Mouse (Mus musculus) gastrocnemius, postnatal 36 days (tissue): ENCODE results near the gene Llgl2. TPM values are rescaled to one million over a fixed set of nuclear protein-coding genes. Genes with fewer than 3 reads are reported as not detected.
"Not testable (repeated sequence)": the region's sequence is repeated elsewhere in the genome, so short reads cannot be mapped to it uniquely, and the experiment has no call there.

Source experiments
- DNase-seq, 2 experiments: peaks; one replicate each; pipeline ENCODE4 v3.0.0; 2022
- intact Hi-C: fragments of 180-260 bp; cut with DNase I; formaldehyde crosslinking; loops from one replicate; pipeline ENCODE4 v1.15.1; 2025
- total RNA-seq, 2 experiments: library from RNA; stranded (reverse); gene quantifications; 2 replicates each; pipeline ENCODE4 v1.2.3; 2021

Llgl2 gene
- total RNA-seq, 2 experiments from 2014 or later, result 6.5 to 9.9 TPM

- intact Hi-C loops, result no loop called here
- DNase-seq, result no peak
Measured at GRCm38 (mm10) chr11:115830550-115831325, 6.9 kb downstream of the Llgl2 start.

GRCm38 (mm10) chr11:115831518-115831917, 7.7 kb downstream of the Llgl2 start:
- DNase-seq, result no peak
- intact Hi-C loops, result no loop called here

DNA sequence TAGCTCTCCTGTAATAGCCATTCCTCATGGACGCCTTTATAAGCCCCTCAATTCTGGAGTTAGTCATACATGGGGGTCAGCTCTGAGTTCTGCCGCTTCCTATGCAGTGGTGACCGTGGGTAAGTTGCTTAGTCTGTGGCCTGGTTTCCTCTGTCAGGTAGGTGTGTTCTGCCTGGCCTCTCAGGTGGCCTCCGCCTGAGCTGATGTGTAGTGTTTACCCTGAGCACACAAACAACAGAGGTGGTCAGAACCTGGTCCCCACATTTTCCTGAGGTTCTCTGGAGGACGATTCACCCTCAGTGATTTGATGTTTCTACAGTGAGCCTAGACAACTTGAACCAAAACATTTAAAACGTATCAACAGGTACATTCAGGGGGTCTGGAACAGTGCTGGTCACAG, 8.2 kb downstream of the Llgl2 start:
- intact Hi-C loops, result no loop called here
- no peak for DNase-seq

GRCm38 (mm10) chr11:115832523-115832922, 8.7 kb downstream of the Llgl2 start:
- DNase-seq, result no peak
- intact Hi-C loops, result no loop called here

DNA sequence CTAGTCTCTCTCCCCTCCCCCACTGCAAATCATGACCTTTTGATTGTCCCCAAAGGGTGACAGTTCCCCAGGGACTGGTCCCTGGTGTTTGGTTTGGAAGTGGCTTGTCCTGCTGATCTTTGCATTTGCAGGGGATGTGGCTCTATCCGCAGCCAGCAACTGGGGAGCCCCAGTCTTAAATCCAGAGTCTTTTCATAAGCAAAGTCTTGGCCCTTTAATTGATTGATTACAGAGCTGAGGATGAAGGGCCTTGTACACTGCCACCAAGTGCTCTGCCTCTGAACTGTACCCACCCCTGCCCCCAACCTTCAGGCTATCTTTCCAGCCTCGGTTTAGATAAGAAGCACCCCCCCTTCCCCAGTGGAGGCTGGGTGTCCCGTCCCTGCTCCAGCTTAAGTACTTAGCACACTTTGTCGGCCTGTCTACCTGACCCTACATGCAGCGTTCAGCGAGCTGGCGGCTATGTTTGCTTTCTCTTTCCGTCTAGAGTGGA, 9.2 kb downstream of the Llgl2 start:
- no peak for DNase-seq
- intact Hi-C loops, result no loop called here

- intact Hi-C loops, result no loop called here
- no peak for DNase-seq
Measured at GRCm38 (mm10) chr11:115834033-115834432, 10.2 kb downstream of the Llgl2 start.

DNA sequence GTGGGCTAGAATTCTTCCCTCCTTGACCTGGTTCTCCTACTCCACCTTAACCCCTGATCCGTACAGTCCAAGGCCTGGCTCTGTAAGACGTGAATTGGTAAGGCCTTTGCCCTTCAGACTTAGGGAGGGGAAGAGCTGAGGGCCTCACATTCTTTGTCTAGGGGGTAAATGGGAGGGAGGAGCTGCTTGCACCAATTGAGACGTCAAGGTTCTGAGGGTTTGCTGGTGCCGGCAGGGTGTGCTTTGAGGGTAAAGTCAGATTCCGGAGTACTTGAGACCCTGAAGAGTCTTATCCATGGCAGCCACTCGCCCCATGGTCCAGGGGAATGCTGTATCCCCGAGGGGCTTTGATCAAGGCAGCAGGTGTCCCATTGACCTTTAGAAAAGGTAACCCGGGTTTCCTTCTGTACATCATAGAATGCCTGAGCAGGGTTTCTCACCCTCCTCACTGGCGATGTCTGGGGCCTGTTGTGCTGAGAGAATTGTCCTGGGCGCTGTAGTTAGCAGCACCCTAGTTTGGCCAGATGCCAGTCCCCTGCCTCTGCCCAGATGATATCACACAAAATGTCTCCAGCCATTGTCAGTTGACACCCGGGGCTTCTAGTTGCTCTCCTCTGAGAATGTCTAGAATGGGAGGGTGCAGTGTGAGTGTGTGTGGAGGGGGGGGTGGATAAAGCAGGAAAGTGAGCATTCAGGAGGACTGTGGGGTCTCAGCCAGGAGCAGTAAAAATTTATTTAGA, 13.0 kb downstream of the Llgl2 start:
- DNase-seq, result no peak
- intact Hi-C loops, result no loop called here

DNA sequence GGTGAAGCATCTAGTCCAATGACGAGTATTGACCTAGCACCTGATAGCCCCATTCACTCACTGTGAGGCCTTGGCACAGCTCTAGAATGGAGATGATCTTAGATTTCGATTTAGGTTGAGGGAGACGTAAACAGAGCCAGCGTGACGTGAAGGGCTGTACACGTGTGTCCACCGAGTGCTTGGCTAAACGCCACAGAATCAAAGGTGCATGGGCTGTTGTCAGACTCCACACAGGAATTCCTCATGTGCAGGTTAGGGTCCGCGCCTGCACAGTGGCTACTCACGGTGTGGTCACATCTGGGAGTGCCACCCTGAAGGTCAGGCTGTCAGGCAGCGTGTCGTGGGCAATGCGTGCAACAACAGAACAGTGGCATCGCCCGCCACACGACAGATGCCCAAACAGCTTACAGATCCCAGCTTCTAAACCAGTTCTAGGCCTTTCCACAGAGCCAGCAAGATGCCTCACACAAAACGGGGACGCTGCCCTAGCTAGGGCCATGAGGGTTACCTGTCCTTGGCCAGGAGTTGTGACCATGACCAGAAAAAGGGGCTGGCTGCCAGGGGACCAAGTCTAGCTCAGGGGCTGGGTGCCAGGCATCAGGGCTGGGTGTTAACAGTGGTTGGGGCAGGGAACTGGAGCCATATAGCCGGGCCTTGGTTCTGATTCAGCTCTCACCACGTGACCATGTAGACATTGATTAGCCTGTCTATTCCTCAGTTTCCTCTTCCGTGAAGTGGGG, 13.9 kb downstream of the Llgl2 start:
- intact Hi-C loops, result no loop called here

GRCm38 (mm10) chr11:115838895-115839311, 15.1 kb downstream of the Llgl2 start:
- DNase-seq, result no peak
- intact Hi-C loops, result no loop called here

More for the DNA sequence above, 13.9 kb downstream of the Llgl2 start:
- no peak for DNase-seq

GRCm38 (mm10) chr11:115839732-115840131, 15.9 kb downstream of the Llgl2 start:
- intact Hi-C loops, result no loop called here
- no peak for DNase-seq

DNA sequence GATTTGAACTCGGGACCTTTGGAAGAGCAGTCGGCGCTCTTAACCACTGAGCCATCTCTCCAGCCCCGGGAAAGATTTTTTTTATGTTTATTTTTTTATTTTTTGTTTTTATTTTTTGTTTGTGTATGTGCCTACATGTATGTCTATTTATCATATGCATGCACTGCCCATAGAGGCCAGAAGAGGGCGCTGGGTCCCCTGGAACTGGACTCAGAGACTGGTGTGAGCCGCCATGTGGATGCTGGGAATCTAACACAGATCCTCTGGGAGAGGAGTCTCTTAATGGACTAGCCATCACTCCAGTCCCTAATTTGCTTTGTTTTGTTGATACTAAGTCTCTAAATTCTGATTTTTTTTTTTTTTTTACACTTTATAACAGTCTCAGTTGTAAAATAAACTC, 17.2 kb downstream of the Llgl2 start:
- intact Hi-C loops, result no loop called here
- DNase-seq, result no peak

DNA sequence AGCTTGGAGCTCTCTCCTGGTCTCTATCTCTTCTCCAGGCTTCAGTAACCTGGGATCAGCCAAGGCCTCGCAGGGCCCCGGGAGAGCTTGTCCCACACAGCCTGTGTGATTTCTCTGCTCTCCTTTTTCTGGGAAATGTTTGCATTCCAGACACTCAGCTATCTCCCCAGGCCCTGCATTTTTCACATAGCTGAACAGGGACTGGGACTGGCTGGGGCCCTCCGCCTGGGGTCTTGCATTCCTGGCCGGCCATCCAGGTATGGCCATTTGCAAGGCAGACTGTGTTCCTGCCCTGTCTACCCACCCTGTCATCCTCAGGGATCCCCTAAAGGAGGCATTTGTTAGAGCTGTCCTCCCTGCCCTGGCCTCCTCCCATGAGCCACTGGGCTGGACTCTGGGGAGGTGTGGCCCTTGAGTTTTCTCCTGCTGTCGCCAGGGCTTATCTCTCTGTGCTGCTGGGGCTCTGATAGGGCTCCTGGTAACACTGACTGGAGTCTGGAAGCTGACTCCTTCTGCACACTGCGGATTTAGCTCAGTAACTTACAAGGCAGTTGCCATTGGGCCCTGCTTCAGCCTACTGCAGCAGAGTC, 18.2 kb downstream of the Llgl2 start:
- intact Hi-C loops, result no loop called here
- no peak for DNase-seq

- intact Hi-C loops, result no loop called here
Measured at GRCm38 (mm10) chr11:115843141-115843890, 19.5 kb downstream of the Llgl2 start.

GRCm38 (mm10) chr11:115843891-115844239, 20.0 kb downstream of the Llgl2 start:
- intact Hi-C loops, result no loop called here
- no peak for DNase-seq

More at GRCm38 (mm10) chr11:115843141-115843890, 19.5 kb downstream of the Llgl2 start:
- DNase-seq, result no peak

- intact Hi-C loops, result no loop called here
Measured at GRCm38 (mm10) chr11:115844240-115844639, 20.4 kb downstream of the Llgl2 start.

DNA sequence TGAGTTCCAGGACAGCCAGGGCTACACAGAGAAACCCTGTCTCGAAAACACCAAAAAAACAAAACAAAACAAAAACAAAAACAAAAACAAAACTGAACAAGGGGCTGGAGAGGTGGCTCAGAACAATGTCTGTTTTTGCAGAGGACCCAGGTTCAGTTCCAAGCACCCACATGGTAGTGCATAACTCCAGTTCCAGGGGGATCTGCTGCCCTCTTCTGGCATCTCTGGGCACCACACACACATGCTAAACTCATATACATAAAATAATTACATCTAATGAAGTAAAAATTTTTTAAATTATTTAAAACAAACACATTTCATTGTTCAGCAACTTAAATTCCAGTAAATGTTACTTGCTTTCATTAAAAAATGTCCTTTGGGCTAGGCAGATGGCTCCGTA, 22.0 kb downstream of the Llgl2 start:
- intact Hi-C loops, result no loop called here
- DNase-seq, result no peak

More at GRCm38 (mm10) chr11:115844240-115844639, 20.4 kb downstream of the Llgl2 start:
- no peak for DNase-seq

DNA sequence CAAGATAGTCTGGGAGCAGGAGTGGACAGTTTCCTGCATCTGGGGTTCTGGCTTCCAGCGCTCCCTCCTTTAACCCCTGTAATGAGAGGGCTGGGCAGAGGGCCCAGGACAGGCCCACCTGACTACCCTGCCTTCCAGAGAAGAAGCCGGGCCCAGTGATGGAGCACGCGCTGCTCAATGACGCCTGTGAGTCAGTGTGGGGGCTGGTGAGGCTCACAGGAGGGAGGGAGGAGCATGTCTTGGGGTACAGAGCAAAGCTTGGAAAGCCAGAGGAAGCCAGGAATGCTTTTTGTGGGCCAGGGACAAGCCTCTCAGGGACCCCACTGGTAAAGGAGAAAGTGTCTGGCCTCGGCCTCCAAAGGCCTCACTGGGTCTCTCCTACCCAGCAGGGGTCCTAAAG, 30.8 kb downstream of the Llgl2 start:
- intact Hi-C loops, result no loop called here
- DNase-seq, result no peak

GRCm38 (mm10) chr11:115857146-115857545, 33.3 kb downstream of the Llgl2 start:
- intact Hi-C loops, DNase-seq: not testable (repeated sequence)

DNA sequence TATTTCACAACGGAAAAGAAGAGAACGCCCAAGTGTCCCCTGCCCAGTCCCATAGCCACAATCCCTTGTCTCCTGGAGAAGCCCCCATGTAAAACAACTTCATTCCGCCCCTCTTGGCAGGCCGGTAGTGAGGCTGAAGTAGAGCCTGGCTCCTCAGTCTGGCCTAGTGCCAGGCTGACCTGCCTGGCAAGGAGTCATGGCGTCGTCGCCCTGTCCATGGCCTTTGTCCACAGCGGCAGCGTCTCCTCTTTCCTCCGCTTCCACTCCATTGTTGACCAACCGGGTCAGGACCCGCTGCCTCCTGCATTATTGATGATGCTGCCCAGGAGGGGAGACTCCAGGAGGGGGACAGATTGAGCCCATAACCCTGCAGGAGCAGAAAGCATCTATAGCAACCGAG, 34.1 kb downstream of the Llgl2 start:
- no peak for DNase-seq
- intact Hi-C loops, result loop anchor here (2.0 kb wide), 1 partner anchor 135 kb away; no protein-coding TSS in a partner anchor

DNA sequence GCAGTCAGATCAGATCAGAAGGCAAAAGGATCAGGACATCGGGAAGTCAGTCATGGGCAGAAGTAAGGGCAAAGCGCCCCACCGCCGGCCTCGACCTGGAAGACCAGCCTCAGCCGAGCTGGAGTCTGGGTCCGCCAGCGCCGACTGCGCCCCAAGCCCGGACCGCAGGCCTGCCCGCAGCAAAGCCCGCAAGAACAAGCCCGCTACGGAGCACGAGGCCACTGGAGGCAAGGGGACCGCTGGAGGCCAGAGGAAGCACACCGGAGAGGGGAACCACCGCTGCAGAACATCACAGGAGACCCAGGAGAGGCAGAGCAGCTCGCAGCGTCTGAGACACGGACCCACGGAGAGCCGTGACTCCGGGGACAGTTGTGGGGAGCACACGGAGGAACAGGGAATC, 34.5 kb downstream of the Llgl2 start, which contains the start of gene Myo15b:
TSS of gene Myo15b (plus strand) at position 53 of the 400 bp plus-strand sequence.
- intact Hi-C loops, result loop anchor here (2.0 kb wide), 1 partner anchor 136 kb away; no protein-coding TSS in a partner anchor
- DNase-seq, result no peak
